Comparison of ENCODE assay signal across 27 mouse cellular contexts in the genomic region with DNA sequence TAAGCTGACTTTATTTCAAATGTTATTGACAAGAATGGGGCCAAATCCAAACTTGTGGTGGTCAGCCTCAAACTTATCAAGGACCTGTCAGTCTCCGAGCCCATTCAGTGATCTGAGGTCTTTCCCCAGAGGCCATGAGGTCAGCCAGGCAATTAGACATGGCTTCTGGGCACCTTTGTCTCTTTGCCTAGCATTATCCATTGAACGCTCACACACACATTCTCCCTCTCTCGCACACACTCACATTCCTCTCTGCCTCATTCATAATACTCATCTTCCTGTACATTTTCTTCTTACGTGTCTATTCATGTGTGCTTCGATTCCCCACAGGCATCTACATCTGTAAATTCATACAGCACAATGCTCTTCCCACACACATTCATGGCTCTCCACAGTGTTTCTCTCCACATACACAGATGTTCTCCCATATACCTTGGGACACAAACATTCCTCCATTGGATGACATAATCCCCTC. TPM values are rescaled to one million over a fixed set of nuclear protein-coding genes. Genes with fewer than 3 reads are reported as not detected.
DNase-seq lines count a peak whose midpoint lies in the region; ATAC-seq lines count a peak whose summit lies in the region.
"Had no signal": no experiment of that assay in that cellular context is flagged by ENCODE, and none has a peak within 500 bp of the region (broad histone marks: within the 10 kb centered on the region; RNA-seq: fewer than 3 reads in every experiment).

No protein-coding gene starts in this region.

- H3K27me3 ChIP-seq in midbrain, embryonic 10.5 days (ENCODE audit: low read depth, poor library complexity, severe bottlenecking) = peaks cover 34% of the 10 kb centered on the region
- H3K27me3 ChIP-seq in midbrain, embryonic 15.5 days (replicated peaks) = 0 out of 2 replicates have a peak, but pooled peaks cover 7% of the 10 kb centered on the region
- H3K27me3 ChIP-seq in embryonic facial prominence, embryonic 11.5 days (ENCODE audit: control insufficient read depth, insufficient read depth, low read length) = no peaks in the 10 kb centered on the region
- H3K27me3 ChIP-seq: CH12.LX had no signal

- no peaks in the 10 kb centered on the region for H3K36me3 ChIP-seq in midbrain, embryonic 10.5 days
- H3K36me3 ChIP-seq in midbrain, embryonic 15.5 days (replicated peaks) = no peaks in the 10 kb centered on the region
- no peaks in the 10 kb centered on the region for H3K36me3 ChIP-seq in embryonic facial prominence, embryonic 11.5 days (replicated peaks; ENCODE audit: control insufficient read depth, insufficient read depth, low read depth, low read length)
- H3K36me3 ChIP-seq: forebrain, embryonic 12.5 days; G1E; heart, embryonic 13.5 days; hindbrain, embryonic 15.5 days; intestine, embryonic 15.5 days had no signal

- no peak overlapping the region for H3K4me3 ChIP-seq in midbrain, embryonic 10.5 days
- no peak overlapping the region for H3K4me3 ChIP-seq in midbrain, embryonic 15.5 days
- no peak overlapping the region for H3K4me3 ChIP-seq in embryonic facial prominence, embryonic 11.5 days (ENCODE audit: low read depth, low read length)
- H3K4me3 ChIP-seq: forebrain, embryonic 12.5 days; heart, adult 2 months; heart, embryonic 13.5 days; hindbrain, embryonic 15.5 days; intestine, embryonic 15.5 days had no signal

- peaks cover 60% of the 10 kb centered on the region for H3K4me1 ChIP-seq in midbrain, embryonic 10.5 days
- H3K4me1 ChIP-seq in midbrain, embryonic 15.5 days = peaks cover 8% of the 10 kb centered on the region
- H3K4me1 ChIP-seq in embryonic facial prominence, embryonic 11.5 days (ENCODE audit: control insufficient read depth, insufficient read depth, low read length) = no peaks in the 10 kb centered on the region; the same call in 1 of the 2 replicates
- H3K4me1 ChIP-seq: intestine, embryonic 15.5 days had no signal

- H3K4me2 ChIP-seq in midbrain, embryonic 15.5 days = no peak overlapping the region
- no peak overlapping the region for H3K4me2 ChIP-seq in embryonic facial prominence, embryonic 11.5 days (ENCODE audit: low read depth, low read length)
- H3K4me2 ChIP-seq: forebrain, embryonic 12.5 days; heart, embryonic 13.5 days; hindbrain, embryonic 15.5 days; intestine, embryonic 15.5 days had no signal

- DNase-seq in midbrain, embryonic 10.5 days (ENCODE audit: low spot score) = peak; percentile 75
- peak; percentile 87 for DNase-seq in embryo, embryonic 10.5 days (ENCODE audit: low spot score)
- peak; percentile 28 for DNase-seq in embryonic facial prominence, embryonic 11.5 days (ENCODE audit: low spot score)
- DNase-seq in retina, postnatal 1 day = peak; percentile 66
- DNase-seq in adrenal gland, adult 2 months = no peak
- no peak for DNase-seq in right cerebral cortex, postnatal 36 days (ENCODE audit: low spot score in 2 of 2)
- DNase-seq: adrenal gland, adult 8-10 months; B cell, adult 2 months; cerebellum, adult 11-12 months; cerebellum, postnatal 14 days; gastrocnemius, postnatal 36 days; heart, adult 2 months; kidney, adult 9 months; kidney, postnatal 36 days; liver, postnatal 0 days; midbrain, embryonic 14.5 days; right cerebral cortex, postnatal 25 days; thymus, postnatal 14 days had no signal

- H3K9ac ChIP-seq in midbrain, embryonic 15.5 days = no peak overlapping the region
- no peak overlapping the region for H3K9ac ChIP-seq in embryonic facial prominence, embryonic 11.5 days (replicated peaks; ENCODE audit: low read length)
- H3K9ac ChIP-seq: forebrain, embryonic 12.5 days; heart, embryonic 13.5 days; hindbrain, embryonic 15.5 days; intestine, embryonic 15.5 days; liver, postnatal 0 days had no signal

- ATAC-seq in midbrain, embryonic 15.5 days (replicated peaks) = no peak
- ATAC-seq in embryonic facial prominence, embryonic 11.5 days (replicated peaks; ENCODE audit: insufficient number of reproducible peaks, low FRiP score, low TSS enrichment, low read depth) = no peak
- ATAC-seq: intestine, embryonic 15.5 days; liver, postnatal 0 days; lung, postnatal 0 days had no signal

- H3K27ac ChIP-seq in midbrain, embryonic 10.5 days (replicated peaks) = peak overlapping the region; percentile 99
- no peak overlapping the region for H3K27ac ChIP-seq in midbrain, embryonic 15.5 days
- H3K27ac ChIP-seq in embryonic facial prominence, embryonic 11.5 days (replicated peaks; ENCODE audit: low read depth, low read length) = no peak overlapping the region
- H3K27ac ChIP-seq: forebrain, embryonic 12.5 days; heart, adult 2 months; heart, embryonic 13.5 days; hindbrain, embryonic 15.5 days; intestine, embryonic 15.5 days; macrophage had no signal

- H3K9me3 ChIP-seq in midbrain, embryonic 10.5 days (replicated peaks) = no peaks in the 10 kb centered on the region
- H3K9me3 ChIP-seq in midbrain, embryonic 15.5 days = no peaks in the 10 kb centered on the region
- H3K9me3 ChIP-seq in embryonic facial prominence, embryonic 11.5 days (replicated peaks; ENCODE audit: control insufficient read depth, low read length) = no peaks in the 10 kb centered on the region
- H3K9me3 ChIP-seq: forebrain, embryonic 12.5 days; G1E; heart, embryonic 13.5 days; hindbrain, embryonic 15.5 days; intestine, embryonic 15.5 days had no signal

- WGBS in midbrain, embryonic 10.5 days = 14% methylated on average over 5 of the region's 5 CpGs
- WGBS in midbrain, embryonic 15.5 days = 14% methylated on average over 5 of the region's 5 CpGs
- 20% methylated on average over 5 of the region's 5 CpGs for WGBS in embryonic facial prominence, embryonic 11.5 days

RNA-seq across cellular contexts. Expression of gene Greb1, which starts 3.3 kb away (rescaled TPM):
- 24.0 and 31.0 TPM in 2 replicates for polyA plus RNA-seq in midbrain, embryonic 10.5 days (2016; fragmentation: Nextera tagmentation; extraction: Ambion mirVana)
- polyA plus RNA-seq in midbrain, embryonic 15.5 days (2015; fragmentation: Nextera tagmentation; extraction: Ambion mirVana) = 1.4 and 1.7 TPM in 2 replicates
- polyA plus RNA-seq in embryonic facial prominence, embryonic 11.5 days (2014; fragmentation: Nextera tagmentation; extraction: Ambion mirVana) = 5.0 and 7.8 TPM in 2 replicates
- total RNA-seq in adrenal gland, adult 2 months (2021) = 10 to 100 TPM; 42.7 to 62.6 TPM
- 58.8 and 81.7 TPM in 2 replicates for polyA plus RNA-seq in adrenal gland, adult 2 months (2012; rRNA removed)
- total RNA-seq: CH12.LX had no signal
- polyA plus RNA-seq: G1E had no signal

RNA-seq across cellular contexts. Expression of gene E2f6, which starts 6.8 kb away (rescaled TPM):
- polyA plus RNA-seq in midbrain, embryonic 10.5 days (2016; fragmentation: Nextera tagmentation; extraction: Ambion mirVana) = 72.8 and 73.0 TPM in 2 replicates
- 29.8 and 30.1 TPM in 2 replicates for polyA plus RNA-seq in midbrain, embryonic 15.5 days (2015; fragmentation: Nextera tagmentation; extraction: Ambion mirVana)
- 85.5 and 87.6 TPM in 2 replicates for polyA plus RNA-seq in embryonic facial prominence, embryonic 11.5 days (2014; fragmentation: Nextera tagmentation; extraction: Ambion mirVana)
- 10 to 100 TPM; 35.9 to 46.1 TPM for total RNA-seq in adrenal gland, adult 2 months (2021)
- 16.4 and 18.6 TPM in 2 replicates for polyA plus RNA-seq in adrenal gland, adult 2 months (2012; rRNA removed)

Comparison
In these comparisons a context has a peak if more than half of its experiments do, and no peak if none do; other contexts are left out.
1. DNase-seq: peak in midbrain, embryonic 10.5 days (single experiment), embryo, embryonic 10.5 days (single experiment), embryonic facial prominence, embryonic 11.5 days (single experiment) and retina, postnatal 1 day (single experiment); none in adrenal gland, adult 2 months (single experiment) and right cerebral cortex, postnatal 36 days (0 of 2).